Mouse (Mus musculus) lung, postnatal 0 days (tissue): ENCODE results near the gene Vav2.

Experiments used
- CTCF ChIP-seq: IDR thresholded peaks from 2 replicates; pipeline ENCODE4 v1.5.1; 2016; ENCODE audit warnings: antibody characterized with exemption, mild to moderate bottlenecking
- EP300 ChIP-seq: IDR thresholded peaks from 2 replicates; pipeline ENCODE4 v1.6.1; 2016; ENCODE audit warnings: antibody characterized with exemption, mild to moderate bottlenecking, control low read depth

GRCm38 (mm10) chr2:27284441-27284840, 142.4 kb downstream of the Vav2 start:
- no peak for TF ChIP-seq CTCF
- no peak for TF ChIP-seq EP300
